21 mouse cellular contexts compared by ENCODE assay signal in the genomic region with DNA sequence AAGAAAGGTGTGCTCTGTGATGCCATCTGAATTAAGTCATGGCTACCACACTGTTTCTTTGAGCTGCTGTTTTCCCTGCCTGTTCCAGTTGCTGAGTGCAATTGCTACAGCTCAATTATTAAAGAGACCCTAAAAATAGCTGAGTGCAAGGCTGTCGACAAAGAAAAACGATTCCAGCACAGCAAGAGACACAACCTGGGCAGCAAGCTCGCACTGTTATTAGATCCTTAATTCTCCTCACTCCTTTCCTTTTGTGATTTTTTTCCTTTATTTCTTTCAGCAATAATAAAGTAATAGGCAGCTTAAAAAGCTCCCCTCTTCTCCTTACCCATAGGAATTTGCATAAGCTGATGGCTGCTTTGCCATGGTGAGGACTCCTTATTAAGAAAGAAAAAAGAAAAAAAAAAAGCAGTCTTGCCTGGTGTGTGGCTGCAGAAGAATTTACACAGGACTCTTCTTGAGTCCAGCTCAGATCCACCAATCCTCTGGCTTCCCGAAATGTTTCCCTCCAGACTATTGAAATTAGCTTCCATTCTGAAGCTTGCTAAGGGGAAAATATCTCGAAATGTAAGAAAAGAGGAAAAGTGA.
DNase-seq lines count a peak whose midpoint lies in the region; ATAC-seq and TF ChIP-seq lines count a peak whose summit lies in the region.
"Had no signal": no experiment of that assay in that cellular context is flagged by ENCODE, and none has a peak within 500 bp of the region (broad histone marks: within the 10 kb centered on the region; RNA-seq: fewer than 3 reads in every experiment).

No protein-coding gene starts in this region.

- no peaks in the 10 kb centered on the region for H3K36me3 ChIP-seq in heart, embryonic 13.5 days
- H3K36me3 ChIP-seq in heart, embryonic 11.5 days (ENCODE audit: control insufficient read depth, insufficient read depth, low read length) = no peaks in the 10 kb centered on the region
- no peaks in the 10 kb centered on the region for H3K36me3 ChIP-seq in hindbrain, embryonic 14.5 days (replicated peaks; ENCODE audit: control insufficient read depth, insufficient read depth)
- no peaks in the 10 kb centered on the region for H3K36me3 ChIP-seq in midbrain, embryonic 15.5 days (replicated peaks)
- H3K36me3 ChIP-seq: limb, embryonic 13.5 days; liver, embryonic 13.5 days had no signal

- peak overlapping the region; percentile 19; the same call in 1 of the 2 replicates for H3K4me2 ChIP-seq in heart, embryonic 13.5 days
- H3K4me2 ChIP-seq in heart, embryonic 11.5 days = no peak overlapping the region
- no peak overlapping the region for H3K4me2 ChIP-seq in hindbrain, embryonic 14.5 days (replicated peaks)
- no peak overlapping the region for H3K4me2 ChIP-seq in midbrain, embryonic 15.5 days
- H3K4me2 ChIP-seq: limb, embryonic 13.5 days; liver, embryonic 13.5 days; lung, embryonic 14.5 days had no signal

- peak; percentile 66 for DNase-seq in brain, embryonic 14.5 days (ENCODE audit: low read depth)
- no peak for DNase-seq in hindbrain, embryonic 14.5 days (ENCODE audit: low spot score)
- DNase-seq in adrenal gland, adult 18-20 months (ENCODE audit: low spot score in 2 of 2) = no peak
- DNase-seq in c-Kit-positive CD71-positive TER-119-positive erythroid progenitor cells, embryonic 14.5 days (ENCODE audit: low spot score) = no peak
- no peak for DNase-seq in layer of hippocampus, adult 8-10 months (ENCODE audit: low spot score in 2 of 2)
- DNase-seq: adrenal gland, postnatal 14 days; cerebellum, adult 18-20 months; cerebellum, postnatal 25 days; embryo, embryonic 11 days; heart, postnatal 10 days; kidney, adult 9 months; kidney, postnatal 36 days; liver, embryonic 13.5 days; lung, embryonic 14.5 days; lung, postnatal 4 days had no signal

- no peaks in the 10 kb centered on the region for H3K27me3 ChIP-seq in heart, embryonic 13.5 days (replicated peaks)
- H3K27me3 ChIP-seq in heart, embryonic 11.5 days (ENCODE audit: control insufficient read depth, insufficient read depth, low read length) = no peaks in the 10 kb centered on the region
- no peaks in the 10 kb centered on the region for H3K27me3 ChIP-seq in hindbrain, embryonic 14.5 days (ENCODE audit: control insufficient read depth, insufficient read depth, low read length)
- H3K27me3 ChIP-seq in midbrain, embryonic 15.5 days (replicated peaks) = no peaks in the 10 kb centered on the region
- H3K27me3 ChIP-seq: limb, embryonic 13.5 days; liver, embryonic 13.5 days had no signal

- peaks cover 5% of the 10 kb centered on the region for H3K4me1 ChIP-seq in heart, embryonic 13.5 days
- no peaks in the 10 kb centered on the region for H3K4me1 ChIP-seq in heart, embryonic 11.5 days (ENCODE audit: control insufficient read depth, insufficient read depth, low read length)
- peaks cover 10% of the 10 kb centered on the region for H3K4me1 ChIP-seq in hindbrain, embryonic 14.5 days (replicated peaks; ENCODE audit: control insufficient read depth, insufficient read depth, low read length)
- peaks cover 12% of the 10 kb centered on the region; the same call in 1 of the 2 replicates for H3K4me1 ChIP-seq in midbrain, embryonic 15.5 days
- H3K4me1 ChIP-seq: limb, embryonic 13.5 days; liver, embryonic 13.5 days had no signal

- no peaks in the 10 kb centered on the region for H3K9me3 ChIP-seq in heart, embryonic 13.5 days
- H3K9me3 ChIP-seq in heart, embryonic 11.5 days (replicated peaks; ENCODE audit: control insufficient read depth, low read length) = no peaks in the 10 kb centered on the region
- H3K9me3 ChIP-seq in hindbrain, embryonic 14.5 days (ENCODE audit: control insufficient read depth, low read length) = no peaks in the 10 kb centered on the region
- no peaks in the 10 kb centered on the region for H3K9me3 ChIP-seq in midbrain, embryonic 15.5 days
- H3K9me3 ChIP-seq: limb, embryonic 13.5 days; liver, embryonic 13.5 days had no signal

- H3K4me3 ChIP-seq in heart, embryonic 13.5 days = no peak overlapping the region
- no peak overlapping the region for H3K4me3 ChIP-seq in heart, embryonic 11.5 days (ENCODE audit: low read depth, low read length)
- no peak overlapping the region for H3K4me3 ChIP-seq in hindbrain, embryonic 14.5 days (replicated peaks; ENCODE audit: low read length)
- H3K4me3 ChIP-seq in midbrain, embryonic 15.5 days = no peak overlapping the region
- H3K4me3 ChIP-seq: limb, embryonic 13.5 days; liver, embryonic 13.5 days had no signal

- TF ChIP-seq CTCF in brain, embryonic 14.5 days (IDR thresholded peaks at IDR 0.05; ENCODE audit: borderline replicate concordance, extremely low read depth, insufficient read depth, insufficient read length) = no peak

- WGBS in heart, embryonic 13.5 days = 49% methylated on average over 5 of the region's 5 CpGs
- 51% methylated on average over 5 of the region's 5 CpGs for WGBS in heart, embryonic 11.5 days (ENCODE audit: insufficient replicate concordance)
- 46% methylated on average over 5 of the region's 5 CpGs for WGBS in hindbrain, embryonic 14.5 days
- 18% methylated on average over 5 of the region's 5 CpGs for WGBS in midbrain, embryonic 15.5 days

- no peak overlapping the region for H3K9ac ChIP-seq in heart, embryonic 13.5 days
- H3K9ac ChIP-seq in heart, embryonic 11.5 days (ENCODE audit: low read depth, low read length) = no peak overlapping the region
- H3K9ac ChIP-seq in hindbrain, embryonic 14.5 days = peak overlapping the region; percentile 7; the same call in 1 of the 2 replicates
- no peak overlapping the region for H3K9ac ChIP-seq in midbrain, embryonic 15.5 days
- H3K9ac ChIP-seq: limb, embryonic 13.5 days; liver, embryonic 13.5 days; lung, embryonic 14.5 days had no signal

- TF ChIP-seq POLR2A in brain, embryonic 14.5 days (IDR thresholded peaks at IDR 0.05; ENCODE audit: borderline replicate concordance, extremely low read depth, insufficient read depth, insufficient read length, poor library complexity, severe bottlenecking) = no peak

- no peak overlapping the region for H3K27ac ChIP-seq in heart, embryonic 13.5 days (replicated peaks)
- H3K27ac ChIP-seq in heart, embryonic 11.5 days (ENCODE audit: low read depth, low read length) = no peak overlapping the region
- H3K27ac ChIP-seq in hindbrain, embryonic 14.5 days = peak overlapping the region; percentile 77
- peak overlapping the region; percentile 71 for H3K27ac ChIP-seq in midbrain, embryonic 15.5 days
- H3K27ac ChIP-seq: limb, embryonic 13.5 days; liver, embryonic 13.5 days had no signal

- ATAC-seq in heart, embryonic 13.5 days (ENCODE audit: extremely low read depth, insufficient number of reproducible peaks, low FRiP score, low TSS enrichment) = no peak
- no peak for ATAC-seq in heart, embryonic 11.5 days (replicated peaks; ENCODE audit: insufficient number of reproducible peaks, low FRiP score, low TSS enrichment)
- ATAC-seq in hindbrain, embryonic 14.5 days (ENCODE audit: low FRiP score) = no peak
- ATAC-seq in midbrain, embryonic 15.5 days (replicated peaks) = no peak
- ATAC-seq: activated CD4-positive, CD25-positive, alpha-beta regulatory T cell, adult 4 months; CD4-positive, CD25-positive, alpha-beta regulatory T cell, adult 4 months had no signal

Comparison
In these comparisons a context has a peak if more than half of its experiments do, and no peak if none do; other contexts are left out.
1. H3K27ac ChIP-seq: peak in hindbrain, embryonic 14.5 days (single experiment) and midbrain, embryonic 15.5 days (single experiment); none in heart, embryonic 13.5 days (single experiment) and heart, embryonic 11.5 days (single experiment).